Mouse (Mus musculus) stomach, embryonic 15.5 days (tissue): ENCODE measurements around the gene Fam131a. TPM values are rescaled to one million over a fixed set of nuclear protein-coding genes. Genes with fewer than 3 reads are reported as not detected.
A peak's percentile ranks its signal among the peaks of the same experiment; 100 is the strongest.

Source experiments
- ATAC-seq: fragments of 200-750 bp; cut with Nextera tagmentation; 2 replicates; pipeline ENCODE4 v1.8.0; 2017; ENCODE audit warnings: low read depth, moderate number of reproducible peaks, moderate TSS enrichment; ENCODE audit not compliant: insufficient read depth, low FRiP score
- H3K27ac ChIP-seq: fragments of 300-500 bp; sonication (generic); 2 replicates; pipeline ENCODE4 v1.5.1; 2015; ENCODE audit warnings: mild to moderate bottlenecking, inconsistent platforms
- H3K27me3 ChIP-seq: fragments of 300-500 bp; sonication (generic); replicated peaks from 2 replicates; pipeline ENCODE4 v1.6.1; 2015; ENCODE audit warnings: inconsistent platforms
- H3K36me3 ChIP-seq: fragments of 300-500 bp; sonication (generic); 2 replicates; pipeline ENCODE4 v1.6.1; 2015; ENCODE audit warnings: inconsistent platforms
- H3K4me1 ChIP-seq: fragments of 300-500 bp; sonication (generic); 2 replicates; pipeline ENCODE4 v1.6.1; 2015; ENCODE audit warnings: inconsistent platforms
- H3K4me2 ChIP-seq: fragments of 300-500 bp; sonication (generic); 2 replicates; pipeline ENCODE4 v1.6.1; 2015; ENCODE audit warnings: mild to moderate bottlenecking, inconsistent platforms
- H3K4me3 ChIP-seq: fragments of 300-500 bp; sonication (generic); replicated peaks from 2 replicates; pipeline ENCODE4 v1.5.1; 2015; ENCODE audit warnings: inconsistent platforms
- H3K9ac ChIP-seq: fragments of 300-500 bp; sonication (generic); 2 replicates; pipeline ENCODE4 v1.6.1; 2015; ENCODE audit warnings: inconsistent platforms
- H3K9me3 ChIP-seq: fragments of 300-500 bp; sonication (generic); 2 replicates; pipeline ENCODE4 v1.6.1; 2016; ENCODE audit warnings: inconsistent platforms
- WGBS: fragments of 180-500 bp; shearing (Covaris S2); methylation state at CpG from one replicate; pipeline ENCODE4 v1.1.7; 2015; 5-methylcytosine and 5-hydroxymethylcytosine counted together
- polyA plus RNA-seq: library from polyadenylated mRNA; unstranded; fragments of >200 nt; fragmentation: Nextera tagmentation; extraction: Ambion mirVana; gene quantifications from 2 replicates; pipeline ENCODE4 v1.2.1, GENCODE M21; 2015

Fam131a gene
- polyA plus RNA-seq, 1 experiment from 2014 or later = 9.1 TPM

DNA sequence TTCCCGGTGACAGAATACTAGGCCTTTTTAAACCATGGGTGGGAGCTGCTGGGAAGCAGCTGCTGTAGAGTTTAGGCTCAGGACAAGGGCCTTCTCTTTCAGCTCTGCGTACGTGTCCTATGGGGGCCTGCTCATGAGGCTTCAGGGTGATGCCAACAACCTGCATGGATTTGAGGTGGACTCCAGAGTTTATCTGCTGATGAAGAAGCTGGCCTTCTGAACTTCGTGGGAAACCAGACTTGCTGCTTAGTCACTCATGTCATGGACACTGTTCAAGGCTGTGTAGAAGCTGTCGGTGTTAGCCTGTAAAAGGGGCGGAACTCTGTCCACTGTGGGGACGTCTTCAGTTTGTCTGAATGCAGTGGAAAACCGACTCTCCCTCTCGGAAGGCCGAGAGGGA is 28.8 kb downstream of the Fam131a start:
- WGBS = 80% methylated on average over 10 of the region's 10 CpGs
- H3K4me3 ChIP-seq = no peak overlapping the region
- no peak for ATAC-seq

DNA sequence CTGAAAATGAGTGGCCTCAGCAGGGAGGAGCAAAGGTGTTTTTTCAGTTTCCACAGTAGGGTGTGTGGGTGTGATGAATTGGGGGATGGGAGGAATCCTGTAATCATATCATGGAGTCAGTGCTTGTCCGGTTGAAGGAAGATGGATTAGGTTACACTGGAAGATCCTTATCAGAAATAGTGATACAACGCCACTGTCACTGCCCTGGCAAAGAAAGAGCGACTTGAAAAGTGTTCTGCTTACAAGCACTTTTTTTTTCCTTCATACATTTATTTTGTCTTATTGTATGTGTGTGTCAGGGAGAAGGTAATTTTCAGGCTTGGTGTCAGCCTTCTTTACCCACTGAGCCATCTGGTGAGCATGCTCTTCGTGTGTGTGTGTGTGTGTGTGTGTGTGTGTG is 29.7 kb downstream of the Fam131a start:
- Histone ChIP-seq H3K9me3 (no peaks in the 10 kb centered on the region), H3K4me3 (no peak overlapping the region), H3K4me1 (0 out of 2 replicates have a peak, but pooled peaks cover 5% of the 10 kb centered on the region), H3K4me2 (no peak overlapping the region), H3K36me3 (peaks cover 14% of the 10 kb centered on the region; the same call in 1 of the 2 replicates), H3K27ac (no peak overlapping the region), H3K27me3 (no peaks in the 10 kb centered on the region), H3K9ac (no peak overlapping the region)
- ATAC-seq = no peak
- 57% methylated on average over 4 of the region's 4 CpGs for WGBS

More for the DNA sequence above, 28.8 kb downstream of the Fam131a start:
- no peak overlapping the region for H3K27ac ChIP-seq
- H3K4me2 ChIP-seq = no peak overlapping the region
- no peaks in the 10 kb centered on the region for H3K9me3 ChIP-seq
- H3K36me3 ChIP-seq = peaks cover 14% of the 10 kb centered on the region; the same call in 1 of the 2 replicates
- 0 out of 2 replicates have a peak, but pooled peaks cover 5% of the 10 kb centered on the region for H3K4me1 ChIP-seq
- no peaks in the 10 kb centered on the region for H3K27me3 ChIP-seq
- no peak overlapping the region for H3K9ac ChIP-seq

DNA sequence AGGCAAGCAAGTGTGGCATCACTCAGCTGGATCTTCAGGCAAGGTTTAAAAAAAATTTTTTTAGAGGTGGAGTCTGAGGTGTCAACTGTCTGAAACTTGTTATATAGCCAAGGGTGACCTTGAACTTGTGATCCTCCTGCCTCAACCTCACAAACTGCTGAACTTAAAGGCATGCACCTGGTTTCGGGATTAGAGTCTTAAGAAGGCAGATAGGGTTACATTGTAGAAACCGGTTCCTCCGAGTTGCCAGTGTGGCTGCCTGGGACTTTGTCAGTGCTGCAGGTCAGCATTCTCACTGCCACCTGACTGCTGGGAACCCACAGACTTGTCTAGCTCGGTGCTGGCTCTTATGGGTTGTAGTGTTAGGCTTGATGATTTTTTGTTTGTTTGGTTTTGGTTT is 30.2 kb downstream of the Fam131a start:
- no peak for ATAC-seq
- Histone ChIP-seq H3K9me3 (no peaks in the 10 kb centered on the region), H3K9ac (no peak overlapping the region), H3K4me1 (0 out of 2 replicates have a peak, but pooled peaks cover 5% of the 10 kb centered on the region), H3K4me3 (no peak overlapping the region), H3K4me2 (no peak overlapping the region), H3K27ac (no peak overlapping the region), H3K27me3 (no peaks in the 10 kb centered on the region), H3K36me3 (peaks cover 14% of the 10 kb centered on the region; the same call in 1 of the 2 replicates)
- WGBS = 31% methylated on average over 4 of the region's 4 CpGs

DNA sequence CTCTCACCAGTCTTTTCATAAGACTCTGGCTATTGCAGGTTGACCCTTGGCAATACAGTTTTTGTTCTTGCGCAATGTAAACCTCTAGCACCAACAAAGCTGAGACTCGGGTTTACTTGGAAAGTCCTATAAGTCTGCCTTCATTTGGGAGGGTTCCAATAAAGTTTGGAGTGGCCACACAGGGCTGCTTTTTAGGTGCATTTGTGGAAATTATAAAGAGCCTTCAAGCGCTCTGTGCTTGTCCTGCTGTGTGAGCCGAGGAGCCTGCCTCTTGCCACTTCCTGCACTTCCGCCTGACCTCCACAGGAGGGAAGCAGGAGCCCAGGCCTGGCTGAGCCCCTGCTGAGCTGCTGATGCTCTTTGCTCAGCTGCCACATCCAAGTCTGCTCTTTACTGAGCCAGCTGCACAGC is 31.3 kb downstream of the Fam131a start:
- H3K4me1 ChIP-seq = no peaks in the 10 kb centered on the region
- H3K4me2 ChIP-seq = no peak overlapping the region
- H3K9ac ChIP-seq = no peak overlapping the region
- no peaks in the 10 kb centered on the region for H3K9me3 ChIP-seq
- H3K27ac ChIP-seq = no peak overlapping the region
- H3K36me3 ChIP-seq = peaks cover 14% of the 10 kb centered on the region; the same call in 1 of the 2 replicates
- WGBS = 35% methylated on average over 5 of the region's 5 CpGs
- ATAC-seq = peak; percentile 71
- H3K4me3 ChIP-seq = no peak overlapping the region
- no peaks in the 10 kb centered on the region for H3K27me3 ChIP-seq

DNA sequence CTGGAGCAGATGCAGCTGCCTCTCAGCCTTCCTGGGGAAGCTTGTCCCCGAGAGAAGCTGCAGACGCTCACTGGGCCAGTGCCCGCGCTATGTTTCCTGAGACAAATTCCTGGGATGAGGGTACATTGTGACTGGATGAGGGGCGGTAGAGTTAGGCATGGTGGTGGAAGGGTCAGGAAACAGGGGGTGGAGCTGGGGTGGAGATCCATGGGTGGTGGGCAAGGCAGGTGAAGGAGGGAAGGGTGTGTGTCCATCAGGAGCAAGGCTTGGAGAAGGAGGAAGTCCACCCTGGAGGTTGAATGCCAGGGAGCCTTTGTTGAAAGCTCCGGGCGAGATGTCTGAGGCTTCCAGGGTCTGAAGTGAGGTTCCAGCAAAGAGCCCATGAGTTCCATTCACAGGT is 32.3 kb downstream of the Fam131a start:
- H3K27me3 ChIP-seq = no peaks in the 10 kb centered on the region
- H3K9me3 ChIP-seq = no peaks in the 10 kb centered on the region
- 75% methylated on average over 7 of the region's 7 CpGs for WGBS
- H3K27ac ChIP-seq = no peak overlapping the region
- ATAC-seq = no peak
- no peak overlapping the region for H3K4me3 ChIP-seq
- H3K36me3 ChIP-seq = peaks cover 10% of the 10 kb centered on the region; the same call in 1 of the 2 replicates
- no peak overlapping the region for H3K4me2 ChIP-seq
- H3K4me1 ChIP-seq = no peaks in the 10 kb centered on the region
- H3K9ac ChIP-seq = no peak overlapping the region

DNA sequence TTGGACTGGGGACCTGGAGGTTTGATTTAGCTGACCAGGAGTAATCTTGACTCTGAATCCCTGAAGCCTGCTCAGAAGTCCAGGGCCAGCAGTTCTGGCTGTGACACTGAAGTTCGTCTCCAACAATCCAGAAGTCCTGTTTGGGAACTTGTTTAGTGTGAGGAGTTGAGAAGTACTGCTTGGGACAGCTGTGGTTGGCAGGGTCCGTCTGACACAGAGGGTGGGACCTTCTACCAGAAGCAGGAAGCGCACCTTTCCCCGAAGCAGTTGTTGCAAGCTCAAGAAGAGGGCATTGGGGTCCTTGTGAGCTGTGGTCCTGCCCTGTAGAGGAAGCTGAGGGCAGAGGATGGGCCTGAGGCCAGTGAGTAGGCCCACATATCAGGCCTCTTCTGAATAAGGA is 32.7 kb downstream of the Fam131a start:
- no peak overlapping the region for H3K4me2 ChIP-seq

DNA sequence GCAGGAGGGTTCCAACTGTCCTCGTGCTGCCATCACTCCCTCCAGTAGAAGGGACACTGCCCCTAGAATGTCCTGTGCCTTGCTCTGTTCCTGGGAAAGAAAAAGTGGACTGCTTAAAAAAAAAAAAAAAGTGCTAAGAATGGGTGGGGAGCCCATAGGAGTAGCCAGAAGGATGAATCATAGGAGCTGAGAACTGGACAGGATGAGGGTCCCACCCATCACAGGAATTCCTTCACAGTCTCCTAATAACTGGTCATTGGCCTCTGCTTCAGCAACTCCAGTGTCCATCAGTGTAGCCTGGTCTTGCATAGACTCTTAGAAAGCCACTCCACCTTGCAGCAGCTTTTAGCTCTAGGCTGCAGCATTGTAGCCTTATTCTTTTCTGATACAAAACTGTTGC is 33.3 kb downstream of the Fam131a start:
- no peak overlapping the region for H3K4me3 ChIP-seq
- H3K27me3 ChIP-seq = no peaks in the 10 kb centered on the region
- no peak overlapping the region for H3K27ac ChIP-seq
- no peak overlapping the region for H3K9ac ChIP-seq
- H3K4me1 ChIP-seq = no peaks in the 10 kb centered on the region
- peaks cover 10% of the 10 kb centered on the region; the same call in 1 of the 2 replicates for H3K36me3 ChIP-seq
- WGBS = 71% methylated on average over 1 of the region's 1 CpGs
- H3K9me3 ChIP-seq = no peaks in the 10 kb centered on the region
- no peak overlapping the region for H3K4me2 ChIP-seq
- no peak for ATAC-seq

More for the DNA sequence above, 32.7 kb downstream of the Fam131a start:
- H3K4me1 ChIP-seq = no peaks in the 10 kb centered on the region
- H3K36me3 ChIP-seq = peaks cover 10% of the 10 kb centered on the region; the same call in 1 of the 2 replicates
- no peak overlapping the region for H3K27ac ChIP-seq
- H3K9ac ChIP-seq = no peak overlapping the region
- no peak for ATAC-seq
- no peak overlapping the region for H3K4me3 ChIP-seq
- H3K9me3 ChIP-seq = no peaks in the 10 kb centered on the region
- 76% methylated on average over 4 of the region's 4 CpGs for WGBS
- H3K27me3 ChIP-seq = no peaks in the 10 kb centered on the region

DNA sequence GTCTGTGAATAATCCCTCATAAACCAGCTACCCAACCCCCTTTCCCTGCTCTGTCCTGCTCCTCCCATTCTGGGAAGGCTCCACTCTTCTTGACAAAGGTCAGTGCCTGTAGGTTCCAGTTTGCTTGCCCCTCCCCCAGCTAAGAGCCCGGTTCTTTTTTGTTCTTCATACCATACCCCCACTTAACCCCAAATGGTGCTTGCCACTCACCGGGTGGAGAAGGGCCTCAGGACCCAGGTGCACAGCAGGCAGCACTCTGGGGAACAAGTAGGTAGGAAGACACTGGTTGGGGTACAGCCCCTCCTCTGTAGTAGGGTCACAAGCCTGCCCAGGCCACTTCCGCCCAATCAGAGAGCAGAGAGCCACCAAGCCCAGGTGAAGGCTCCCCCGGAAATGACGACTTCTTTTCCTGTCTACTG is 37.3 kb downstream of the Fam131a start:
- no peak overlapping the region for H3K9ac ChIP-seq
- no peaks in the 10 kb centered on the region for H3K36me3 ChIP-seq
- ATAC-seq = no peak
- H3K4me1 ChIP-seq = peaks cover 10% of the 10 kb centered on the region
- no peak overlapping the region for H3K27ac ChIP-seq
- H3K4me2 ChIP-seq = no peak overlapping the region
- WGBS = 29% methylated on average over 5 of the region's 5 CpGs
- peaks cover 19% of the 10 kb centered on the region for H3K27me3 ChIP-seq
- H3K4me3 ChIP-seq = no peak overlapping the region
- H3K9me3 ChIP-seq = no peaks in the 10 kb centered on the region

DNA sequence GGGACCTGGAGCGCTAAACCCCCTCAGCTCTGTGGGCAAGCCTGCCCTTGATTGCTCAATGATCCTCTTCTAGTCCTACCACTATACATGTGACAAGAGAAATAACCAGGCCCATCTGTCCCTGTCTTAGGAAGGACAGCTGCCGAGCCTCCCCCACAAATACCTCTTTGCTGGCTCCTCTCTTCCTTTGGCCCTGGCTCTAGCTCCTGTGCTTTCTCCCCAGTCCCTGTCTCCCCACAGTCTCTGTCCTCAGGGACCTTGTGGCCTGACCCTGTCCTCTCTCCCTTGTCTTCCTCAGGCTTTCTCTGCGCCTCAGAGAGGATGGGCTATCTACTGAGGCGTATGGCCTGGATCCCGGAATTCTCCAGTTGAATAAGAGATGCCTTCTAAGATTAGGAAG is 38.6 kb downstream of the Fam131a start:
- H3K4me2 ChIP-seq = no peak overlapping the region
- ATAC-seq = no peak
- H3K9ac ChIP-seq = no peak overlapping the region
- peaks cover 10% of the 10 kb centered on the region for H3K4me1 ChIP-seq
- H3K4me3 ChIP-seq = no peak overlapping the region
- H3K9me3 ChIP-seq = no peaks in the 10 kb centered on the region
- no peak overlapping the region for H3K27ac ChIP-seq
- 66% methylated on average over 5 of the region's 5 CpGs for whole genome bisulfite sequencing
- H3K36me3 ChIP-seq = no peaks in the 10 kb centered on the region
- peaks cover 19% of the 10 kb centered on the region for H3K27me3 ChIP-seq

DNA sequence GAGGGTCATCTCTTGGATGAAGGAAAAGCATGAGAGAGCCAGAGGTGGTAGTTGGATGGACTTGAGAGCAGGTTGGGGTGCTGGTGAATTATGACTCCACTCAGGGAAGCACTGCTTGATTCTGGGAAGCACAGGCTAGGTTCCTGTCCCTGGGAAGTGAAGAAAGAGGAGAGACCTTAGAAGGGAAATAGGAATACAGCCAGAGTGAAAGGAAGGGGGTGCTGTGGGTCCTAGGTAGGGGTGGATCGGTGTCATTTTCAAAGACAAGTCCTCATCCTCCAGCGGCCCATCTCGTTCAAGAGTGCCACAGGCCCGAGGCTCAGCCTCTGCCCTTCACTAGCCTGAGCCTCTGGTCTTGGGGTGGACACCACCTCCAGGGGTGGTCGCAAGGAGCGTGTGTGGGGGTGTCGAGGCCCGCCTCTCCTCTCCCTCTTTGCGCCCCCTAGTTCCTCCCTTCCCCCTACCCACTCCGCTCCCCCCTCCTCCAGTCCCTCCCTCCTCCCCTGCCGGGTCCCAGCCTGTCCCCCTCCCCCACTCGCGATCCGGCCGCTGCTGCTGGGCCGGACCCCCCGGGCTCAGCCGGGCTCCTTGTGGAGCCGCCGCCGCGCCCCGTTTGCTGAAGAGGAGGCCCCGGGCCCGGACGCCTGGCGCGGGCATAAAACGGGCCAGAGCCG is 39.3 kb downstream of the Fam131a start:
- H3K4me1 ChIP-seq = peaks cover 10% of the 10 kb centered on the region
- peak overlapping the region; percentile 64 for H3K4me3 ChIP-seq
- 2% methylated on average over 21 of the region's 30 CpGs for WGBS
- ATAC-seq = 0 out of 2 replicates have a peak, but pooled peaks have one; percentile 30
- H3K27ac ChIP-seq = peak overlapping the region; percentile 75
- H3K9me3 ChIP-seq = no peaks in the 10 kb centered on the region
- H3K9ac ChIP-seq = peak overlapping the region; percentile 69
- H3K4me2 ChIP-seq = peak overlapping the region; percentile 98
- H3K36me3 ChIP-seq = no peaks in the 10 kb centered on the region
- peaks cover 19% of the 10 kb centered on the region for H3K27me3 ChIP-seq

DNA sequence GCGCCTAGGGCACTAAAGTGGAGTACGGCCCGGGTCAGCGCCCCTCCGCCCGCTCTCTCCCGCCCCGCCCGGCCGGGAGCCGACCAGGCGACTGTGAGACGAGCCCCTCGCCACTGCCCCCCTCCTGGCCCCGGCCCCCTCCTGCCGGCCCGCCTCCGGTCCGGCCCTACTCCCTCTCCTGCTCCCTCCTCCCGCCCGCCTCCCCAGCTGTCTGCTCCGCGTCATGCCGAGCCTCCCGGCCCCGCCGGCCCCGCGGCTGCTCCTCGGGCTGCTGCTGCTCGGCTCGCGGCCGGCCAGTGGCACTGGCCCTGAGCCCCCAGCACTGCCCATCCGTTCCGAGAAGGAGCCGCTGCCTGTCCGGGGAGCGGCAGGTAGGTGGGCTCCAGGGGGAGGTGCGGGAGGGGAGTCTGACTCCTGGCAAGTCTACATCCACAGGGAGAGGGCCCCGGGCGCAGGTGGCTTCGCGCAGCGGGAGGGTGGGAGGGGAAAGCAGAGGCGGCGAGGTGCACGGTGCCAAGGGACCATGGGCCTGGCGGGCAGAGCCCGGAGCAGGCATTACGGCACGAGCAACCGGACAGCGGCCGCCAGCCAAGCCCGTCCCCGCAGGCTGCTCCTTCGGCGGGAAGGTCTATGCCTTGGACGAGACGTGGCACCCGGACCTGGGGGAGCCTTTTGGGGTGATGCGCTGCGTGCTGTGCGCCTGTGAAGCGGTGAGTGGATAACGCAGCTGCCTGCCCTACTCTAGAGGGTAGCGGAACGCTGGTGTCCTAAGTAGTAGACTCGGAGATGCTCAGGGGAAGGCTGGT is 40.1 kb downstream of the Fam131a start, which contains the start of gene Chrd:
Gene Chrd, plus strand, starts transcription at position 203 of the 806 bp plus-strand sequence.
- H3K27ac ChIP-seq = peak within 1 kb of the TSS; percentile 75
- peak within 1 kb of the TSS; percentile 64 for H3K4me3 ChIP-seq
- H3K9me3 ChIP-seq = no peaks in the 10 kb centered on the region
- under 1% methylated on average over 56 of the region's 70 CpGs for WGBS
- H3K27me3 ChIP-seq = peaks cover 19% of the 10 kb centered on the region
- peak within 1 kb of the TSS; percentile 69 for H3K9ac ChIP-seq
- H3K4me1 ChIP-seq = peaks cover 10% of the 10 kb centered on the region
- peak within 1 kb of the TSS; percentile 98 for H3K4me2 ChIP-seq
- peak; percentile 72; the same call in 1 of the 2 replicates for ATAC-seq
- no peaks in the 10 kb centered on the region for H3K36me3 ChIP-seq
